Mouse (Mus musculus) stomach, postnatal 0 days (tissue): ENCODE measurements at regions not wholly inside any gene's neighbourhood (a gene's known extent, or its start where the extent isn't known, plus 50 kb on each side); places are given as distances from the start of the nearest gene placed in this dataset.

Experiments
- ATAC-seq: fragments of 200-750 bp; cut with Nextera tagmentation; 2 replicates; pipeline ENCODE4 v1.8.0; 2017; ENCODE audit not compliant: low FRiP score, low TSS enrichment
- DNase-seq: peaks from one replicate; pipeline ENCODE4 v3.0.0-alpha.2; 2016; ENCODE audit warnings: low spot score
- H3K27ac ChIP-seq: fragments of 300-500 bp; sonication (generic); replicated peaks from 2 replicates; pipeline ENCODE4 v1.5.1; 2014; ENCODE audit warnings: mild to moderate bottlenecking, control low read depth
- H3K27me3 ChIP-seq: fragments of 300-500 bp; sonication (generic); 2 replicates; pipeline ENCODE4 v1.6.1; 2014; ENCODE audit warnings: low read length; ENCODE audit not compliant: control insufficient read depth, insufficient read depth
- H3K36me3 ChIP-seq: fragments of 300-500 bp; sonication (generic); 2 replicates; pipeline ENCODE4 v1.6.1; 2014; ENCODE audit warnings: low read length, mixed read lengths; ENCODE audit not compliant: control insufficient read depth, insufficient read depth
- H3K4me1 ChIP-seq: fragments of 300-500 bp; sonication (generic); replicated peaks from 2 replicates; pipeline ENCODE4 v1.6.1; 2014; ENCODE audit warnings: antibody characterized with exemption; ENCODE audit not compliant: control insufficient read depth, insufficient read depth
- H3K4me2 ChIP-seq: fragments of 300-500 bp; sonication (generic); replicated peaks from 2 replicates; pipeline ENCODE4 v1.6.1; 2014; ENCODE audit warnings: low read depth, mild to moderate bottlenecking, control low read depth, moderate library complexity
- H3K4me3 ChIP-seq: fragments of 300-500 bp; sonication (generic); 2 replicates; pipeline ENCODE4 v1.5.1; 2014; ENCODE audit warnings: low read depth, low read length, control low read depth
- H3K9ac ChIP-seq: fragments of 300-500 bp; sonication (generic); 2 replicates; pipeline ENCODE4 v1.6.1; 2014; ENCODE audit warnings: mild to moderate bottlenecking, low read length, control low read depth, mixed read lengths
- H3K9me3 ChIP-seq: fragments of 300-500 bp; sonication (generic); 2 replicates; pipeline ENCODE4 v1.6.1; 2016; ENCODE audit warnings: low read length; ENCODE audit not compliant: control insufficient read depth
- CTCF ChIP-seq: IDR thresholded peaks from 2 replicates; pipeline ENCODE4 v1.5.1; 2016; ENCODE audit warnings: antibody characterized with exemption, low read depth, mild to moderate bottlenecking, moderate library complexity
- EP300 ChIP-seq: optimal IDR thresholded peaks from 2 replicates; pipeline ENCODE3; 2016; ENCODE audit warnings: antibody characterized with exemption
- WGBS: fragments of 180-500 bp; shearing (Covaris S2); extraction: QIAGEN DNeasy Blood & Tissue Kit; methylation state at CpG from one replicate; pipeline ENCODE4 v1.1.7; 2014; 5-methylcytosine and 5-hydroxymethylcytosine counted together

GRCm38 (mm10) chr12:106528521-106528920, 518.5 kb downstream of the Vrk1 start:
- H3K4me2 ChIP-seq = no peak overlapping the region
- DNase-seq = no peak
- WGBS = 36% methylated on average over 10 of the region's 10 CpGs
- no peak for TF ChIP-seq CTCF
- TF ChIP-seq EP300 = no peak
- no peak for ATAC-seq
- H3K9me3 ChIP-seq = no peaks in the 10 kb centered on the region
- no peak overlapping the region for H3K9ac ChIP-seq
- no peak overlapping the region for H3K27ac ChIP-seq
- no peak overlapping the region for H3K4me3 ChIP-seq
- H3K36me3 ChIP-seq = no peaks in the 10 kb centered on the region
- H3K27me3 ChIP-seq = no peaks in the 10 kb centered on the region
- no peaks in the 10 kb centered on the region for H3K4me1 ChIP-seq

GRCm38 (mm10) chr12:106529175-106529574, 519.1 kb downstream of the Vrk1 start:
- Histone ChIP-seq H3K27me3 (no peaks in the 10 kb centered on the region), H3K27ac (no peak overlapping the region), H3K4me2 (no peak overlapping the region), H3K36me3 (no peaks in the 10 kb centered on the region), H3K9me3 (no peaks in the 10 kb centered on the region), H3K9ac (no peak overlapping the region), H3K4me1 (no peaks in the 10 kb centered on the region), H3K4me3 (no peak overlapping the region)
- 42% methylated on average over 11 of the region's 11 CpGs for WGBS
- no peak for TF ChIP-seq CTCF
- no peak for TF ChIP-seq EP300
- DNase-seq = no peak
- ATAC-seq = no peak

GRCm38 (mm10) chr12:106535086-106535485, 525.1 kb downstream of the Vrk1 start:
- H3K4me1 ChIP-seq = no peaks in the 10 kb centered on the region
- no peak for DNase-seq
- no peak for TF ChIP-seq CTCF
- TF ChIP-seq EP300 = no peak

DNA sequence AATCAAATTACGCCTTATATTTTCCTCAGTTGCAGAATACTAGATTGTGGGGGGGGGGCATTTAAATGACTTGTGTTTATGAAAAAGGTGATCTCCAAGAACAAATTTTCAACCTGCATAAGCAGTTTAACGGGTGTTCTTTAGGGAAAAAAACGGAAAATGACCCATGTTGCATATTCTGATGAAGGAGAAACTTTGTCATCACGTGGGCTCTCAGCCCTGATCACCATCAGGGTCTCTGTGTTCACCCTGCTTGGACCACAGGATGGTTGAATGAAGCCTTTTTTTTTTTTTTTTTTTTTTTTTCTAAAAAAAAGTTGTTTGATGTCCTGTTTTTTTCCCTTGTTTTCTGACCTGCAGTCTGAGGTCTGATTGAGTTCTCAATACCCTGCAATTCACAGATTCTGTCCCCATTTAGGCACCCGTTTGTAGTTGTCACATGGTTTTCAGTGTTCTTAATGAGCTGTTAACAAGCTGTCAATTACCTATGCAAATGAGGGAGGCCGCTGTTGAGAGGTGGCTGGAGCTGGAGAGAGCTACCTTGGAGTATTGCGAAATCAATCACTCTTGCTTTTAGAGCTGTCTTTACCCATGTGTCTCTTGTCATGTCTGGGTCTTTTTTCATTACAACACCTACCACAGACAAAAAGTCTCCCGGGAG, 525.7 kb downstream of the Vrk1 start:
- no peaks in the 10 kb centered on the region for H3K4me1 ChIP-seq

More at GRCm38 (mm10) chr12:106535086-106535485, 525.1 kb downstream of the Vrk1 start:
- Histone ChIP-seq H3K9ac (no peak overlapping the region), H3K4me3 (no peak overlapping the region), H3K27me3 (no peaks in the 10 kb centered on the region), H3K36me3 (no peaks in the 10 kb centered on the region), H3K27ac (no peak overlapping the region), H3K4me2 (no peak overlapping the region), H3K9me3 (no peaks in the 10 kb centered on the region)
- ATAC-seq = no peak
- WGBS = 54% methylated on average over 2 of the region's 2 CpGs

GRCm38 (mm10) chr12:106536289-106536636, 526.2 kb downstream of the Vrk1 start:
- no peaks in the 10 kb centered on the region for H3K9me3 ChIP-seq
- no peak overlapping the region for H3K9ac ChIP-seq

More for the DNA sequence above, 525.7 kb downstream of the Vrk1 start:
- no peak overlapping the region for H3K4me2 ChIP-seq
- ATAC-seq (no peak), DNase-seq (no peak)
- H3K9me3 ChIP-seq = no peaks in the 10 kb centered on the region
- no peaks in the 10 kb centered on the region for H3K36me3 ChIP-seq
- H3K27me3 ChIP-seq = no peaks in the 10 kb centered on the region
- no peak for TF ChIP-seq EP300
- no peak for TF ChIP-seq CTCF
- H3K4me3 ChIP-seq = no peak overlapping the region
- no peak overlapping the region for H3K9ac ChIP-seq
- 28% methylated on average over 8 of the region's 8 CpGs for WGBS
- H3K27ac ChIP-seq = no peak overlapping the region

DNA sequence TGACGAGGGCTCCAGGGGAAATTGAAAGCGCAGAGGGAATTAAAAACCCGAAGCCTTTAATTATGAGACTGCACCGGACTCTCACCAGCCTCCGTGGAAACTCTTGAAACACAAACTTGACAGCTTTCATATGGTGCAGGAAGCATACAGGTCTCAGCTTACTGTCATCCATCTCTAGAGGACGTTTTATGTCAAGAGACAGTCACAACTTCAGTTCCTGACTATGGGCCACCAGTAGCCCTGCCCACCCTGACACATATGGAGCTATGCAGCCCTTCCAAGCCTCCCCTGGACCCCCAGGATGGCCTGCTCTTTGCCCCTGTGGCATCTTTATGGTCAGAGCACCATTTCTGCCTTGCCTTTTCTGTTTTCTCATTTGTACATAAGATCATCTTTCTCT, 530.0 kb downstream of the Vrk1 start:
- DNase-seq = no peak
- TF ChIP-seq EP300 = no peak
- TF ChIP-seq CTCF = no peak
- Histone ChIP-seq H3K36me3 (no peaks in the 10 kb centered on the region), H3K27me3 (no peaks in the 10 kb centered on the region), H3K4me2 (no peak overlapping the region), H3K9me3 (no peaks in the 10 kb centered on the region), H3K4me3 (no peak overlapping the region), H3K4me1 (no peaks in the 10 kb centered on the region), H3K9ac (no peak overlapping the region), H3K27ac (no peak overlapping the region)
- ATAC-seq = no peak
- 42% methylated on average over 6 of the region's 6 CpGs for WGBS

More at GRCm38 (mm10) chr12:106536289-106536636, 526.2 kb downstream of the Vrk1 start:
- no peak overlapping the region for H3K4me3 ChIP-seq
- no peak overlapping the region for H3K27ac ChIP-seq
- TF ChIP-seq EP300 (no peak), CTCF (no peak)
- 14% methylated on average over 7 of the region's 7 CpGs for WGBS
- no peaks in the 10 kb centered on the region for H3K4me1 ChIP-seq
- no peak for DNase-seq
- no peaks in the 10 kb centered on the region for H3K36me3 ChIP-seq
- no peak for ATAC-seq
- no peaks in the 10 kb centered on the region for H3K27me3 ChIP-seq
- H3K4me2 ChIP-seq = no peak overlapping the region
